Mouse (Mus musculus) spleen, postnatal 4 days (tissue): ENCODE results near the gene Masp1.

ENCODE experiments used
- DNase-seq, 2 experiments: peaks; one replicate each; pipeline ENCODE4 v3.0.0; 2022; ENCODE audit warnings: low spot score in 2 of 2

Masp1 gene

GRCm38 (mm10) chr16:23401959-23402358, 118.7 kb downstream of the Masp1 start:
- DNase-seq: no peak

GRCm38 (mm10) chr16:23401463-23401862, 119.2 kb downstream of the Masp1 start:
- DNase-seq: no peak
